ENCODE assay signal across 25 mouse cellular contexts in genomic region chr2:8770636-8771035, GRCm38 (mm10).
DNase-seq lines count a peak whose midpoint lies in the region; ATAC-seq and TF ChIP-seq lines count a peak whose summit lies in the region.
"Had no signal": no experiment of that assay in that cellular context is flagged by ENCODE, and none has a peak within 500 bp of the region (broad histone marks: within the 10 kb centered on the region; RNA-seq: fewer than 3 reads in every experiment).

No protein-coding gene starts in this region.

- no peaks in the 10 kb centered on the region for H3K27me3 ChIP-seq in liver, postnatal 0 days (ENCODE audit: insufficient read depth, low read length)
- no peaks in the 10 kb centered on the region for H3K27me3 ChIP-seq in liver, embryonic 12.5 days (replicated peaks)
- H3K27me3 ChIP-seq: forebrain, embryonic 13.5 days; hindbrain, embryonic 15.5 days; liver, embryonic 13.5 days; midbrain, embryonic 13.5 days had no signal

- H3K27ac ChIP-seq in liver, postnatal 0 days (ENCODE audit: low read depth): no peak overlapping the region
- H3K27ac ChIP-seq in liver, embryonic 12.5 days: no peak overlapping the region
- H3K27ac ChIP-seq in layer of hippocampus, adult 2 months: no peak overlapping the region
- H3K27ac ChIP-seq: forebrain, embryonic 13.5 days; hindbrain, embryonic 10.5 days; hindbrain, embryonic 15.5 days; liver, embryonic 13.5 days; midbrain, embryonic 13.5 days had no signal

- no peak overlapping the region for H3K4me3 ChIP-seq in liver, postnatal 0 days (ENCODE audit: low read depth, low read length)
- no peak overlapping the region for H3K4me3 ChIP-seq in liver, embryonic 12.5 days
- no peak overlapping the region for H3K4me3 ChIP-seq in layer of hippocampus, adult 2 months
- H3K4me3 ChIP-seq: forebrain, embryonic 13.5 days; hindbrain, embryonic 10.5 days; hindbrain, embryonic 15.5 days; liver, embryonic 13.5 days; midbrain, embryonic 13.5 days had no signal

- no peak for ATAC-seq in liver, postnatal 0 days
- ATAC-seq in liver, embryonic 12.5 days: no peak
- ATAC-seq: CD4-positive, CD25-positive, alpha-beta regulatory T cell, adult 4 months; forebrain, embryonic 13.5 days; inflammation-experienced regulatory T-cells, adult 6 months; midbrain, embryonic 13.5 days had no signal

- no peak overlapping the region for H3K9ac ChIP-seq in liver, postnatal 0 days (replicated peaks)
- no peak overlapping the region for H3K9ac ChIP-seq in liver, embryonic 12.5 days
- H3K9ac ChIP-seq: forebrain, embryonic 13.5 days; hindbrain, embryonic 15.5 days; liver, embryonic 13.5 days; midbrain, embryonic 13.5 days had no signal

- no peaks in the 10 kb centered on the region for H3K36me3 ChIP-seq in liver, postnatal 0 days (replicated peaks; ENCODE audit: insufficient read depth, low read length)
- H3K36me3 ChIP-seq in liver, embryonic 12.5 days: no peaks in the 10 kb centered on the region
- H3K36me3 ChIP-seq: hindbrain, embryonic 10.5 days; hindbrain, embryonic 15.5 days; liver, embryonic 13.5 days; midbrain, embryonic 13.5 days had no signal

- DNase-seq in liver, postnatal 0 days: no peak
- DNase-seq in 3134 (ENCODE audit: extremely low read depth, insufficient read length, low spot score) (peak; percentile 14), 3T3-L1 (ENCODE audit: low read depth, low spot score) (peak; percentile 79), NIH3T3 (ENCODE audit: low read depth) (peak; percentile 3)
- DNase-seq in cerebellum, adult 18-20 months: no peak
- DNase-seq in cerebellum, postnatal 14 days: no peak
- DNase-seq in layer of hippocampus, adult 2 months (ENCODE audit: low spot score in 2 of 2): no peak
- DNase-seq: adrenal gland, postnatal 10 days; cerebellum, adult 11-12 months; cerebellum, postnatal 10 days; gastrocnemius, postnatal 14 days; heart, postnatal 14 days; kidney, adult 11 months; kidney, postnatal 10 days; left cerebral cortex, postnatal 4 days; liver, embryonic 13.5 days; right cerebral cortex, postnatal 25 days; thymus, postnatal 14 days had no signal

- no peaks in the 10 kb centered on the region for H3K9me3 ChIP-seq in liver, postnatal 0 days (ENCODE audit: low read length)
- H3K9me3 ChIP-seq in liver, embryonic 12.5 days (replicated peaks): no peaks in the 10 kb centered on the region
- H3K9me3 ChIP-seq: forebrain, embryonic 13.5 days; hindbrain, embryonic 10.5 days; hindbrain, embryonic 15.5 days; liver, embryonic 13.5 days; midbrain, embryonic 13.5 days had no signal

- H3K4me2 ChIP-seq in liver, postnatal 0 days (ENCODE audit: low read depth, low read length): no peak overlapping the region
- H3K4me2 ChIP-seq in liver, embryonic 12.5 days: no peak overlapping the region
- H3K4me2 ChIP-seq: forebrain, embryonic 13.5 days; hindbrain, embryonic 15.5 days; liver, embryonic 13.5 days; midbrain, embryonic 13.5 days had no signal

- H3K4me1 ChIP-seq in liver, postnatal 0 days (ENCODE audit: insufficient read depth): no peaks in the 10 kb centered on the region
- no peaks in the 10 kb centered on the region for H3K4me1 ChIP-seq in liver, embryonic 12.5 days
- H3K4me1 ChIP-seq: forebrain, embryonic 13.5 days; hindbrain, embryonic 10.5 days; hindbrain, embryonic 15.5 days; liver, embryonic 13.5 days; midbrain, embryonic 13.5 days had no signal

- no peak for TF ChIP-seq CTCF in liver, postnatal 0 days (IDR thresholded peaks at IDR 0.05; ENCODE audit: low read depth)
- TF ChIP-seq CTCF in layer of hippocampus, adult 2 months (conservative IDR thresholded peaks at IDR 0.05): no peak

- 55% methylated on average over 4 of the region's 4 CpGs for WGBS in liver, postnatal 0 days (ENCODE audit: insufficient replicate concordance)
- WGBS in liver, embryonic 12.5 days (ENCODE audit: insufficient replicate concordance): 51% methylated on average over 4 of the region's 4 CpGs

- TF ChIP-seq EP300 in liver, postnatal 0 days (IDR thresholded peaks at IDR 0.05; ENCODE audit: low read depth): 0 out of 2 replicates have a peak, but pooled peaks have one; percentile 10

Comparison
In these comparisons a context has a peak if more than half of its experiments do, and no peak if none do; other contexts are left out.
1. DNase-seq: peak in 3134 (single experiment), 3T3-L1 (single experiment) and NIH3T3 (single experiment); none in liver, postnatal 0 days (single experiment), cerebellum, adult 18-20 months (0 of 2), cerebellum, postnatal 14 days (0 of 2) and layer of hippocampus, adult 2 months (0 of 2).